Mouse (Mus musculus) cortical plate, adult 2 months (tissue): ENCODE data around the gene Kif16b.

Experiments
- CTCF ChIP-seq: fragments of 200-500 bp; IDR thresholded peaks from 2 replicates; pipeline ENCODE4 v1.5.1; 2011; ENCODE audit warnings: mild to moderate bottlenecking, control low read depth, low read length; ENCODE audit not compliant: insufficient read depth; ENCODE audit errors: extremely low read depth
- POLR2A ChIP-seq: fragments of 200-500 bp; IDR thresholded peaks from 2 replicates; pipeline ENCODE4 v1.6.1; 2011; ENCODE audit warnings: mild to moderate bottlenecking, low read length, control low read depth; ENCODE audit not compliant: insufficient read depth; ENCODE audit errors: extremely low read depth

DNA sequence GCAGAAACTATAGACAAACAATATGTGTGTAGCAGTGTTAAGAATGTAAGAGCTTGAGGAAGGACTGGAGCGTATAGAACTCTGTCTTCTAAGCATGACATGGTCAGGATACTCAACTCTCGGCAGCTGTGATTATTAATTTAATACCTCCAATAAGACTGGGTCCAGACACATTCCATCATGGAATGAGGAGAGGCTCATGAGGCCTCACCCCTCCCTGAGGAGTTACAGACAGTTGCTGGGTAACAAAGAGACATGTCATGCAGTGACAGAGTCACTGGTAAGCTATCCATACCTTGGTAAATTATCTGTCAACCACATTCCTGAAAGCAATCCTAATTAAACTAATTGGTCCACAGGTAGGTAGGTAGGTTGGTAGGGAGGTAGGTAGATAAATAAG, 277.1 kb downstream of the Kif16b start:
- no peak for TF ChIP-seq POLR2A
- no peak for TF ChIP-seq CTCF
